Mouse (Mus musculus): ENCODE results near the gene Sbno1.
"Not testable (repeated sequence)": the region's sequence is repeated elsewhere in the genome, so short reads cannot be mapped to it uniquely, and the experiment has no call there.

Gene Sbno1

GRCm38 (mm10) chr5:124366721-124367120 lies 59.1 kb downstream of the Sbno1 start:
- DNase-seq (ENCODE audit: low spot score in 2 of 2), result no peak

GRCm38 (mm10) chr5:124365754-124366153 lies 60.0 kb downstream of the Sbno1 start:
- no peak for DNase-seq (ENCODE audit: low spot score in 2 of 2)

DNA sequence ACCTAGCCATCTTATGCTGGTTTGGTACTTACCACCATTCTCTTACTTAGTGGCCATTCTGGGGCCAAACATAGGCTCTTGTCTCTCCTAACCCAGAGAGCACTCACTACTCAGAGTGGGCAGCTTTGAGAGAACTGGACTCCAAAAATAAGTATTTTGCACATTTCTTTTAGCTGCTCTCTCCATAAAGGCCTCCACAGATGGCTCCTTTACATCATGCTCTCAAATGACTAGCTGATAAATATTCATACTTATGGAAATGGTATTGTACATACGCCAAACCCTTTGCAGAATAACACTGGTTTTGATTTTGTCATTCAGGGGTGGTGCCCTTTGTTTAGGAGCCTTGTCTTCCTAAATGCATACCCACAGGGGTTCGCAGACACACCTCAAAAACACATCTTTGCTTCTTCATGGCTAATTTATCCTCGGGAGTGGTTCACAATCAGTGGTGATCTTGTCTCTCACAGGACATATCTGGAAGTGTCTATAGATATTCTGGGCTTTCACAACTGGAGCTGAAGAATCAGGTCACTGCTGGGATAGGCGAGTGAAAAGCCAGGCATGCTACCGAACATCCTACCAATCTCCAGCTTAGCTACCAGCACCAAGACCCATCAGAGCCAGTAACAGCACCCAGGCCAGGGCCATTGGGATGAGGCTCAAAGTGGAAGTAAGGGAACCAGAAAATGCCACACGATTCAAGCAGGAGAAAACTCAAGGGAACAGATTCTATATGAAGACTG lies 61.5 kb downstream of the Sbno1 start:
- DNase-seq (ENCODE audit: low spot score in 2 of 2), result no peak

GRCm38 (mm10) chr5:124362982-124363381 lies 62.8 kb downstream of the Sbno1 start, which contains the start of gene Cdk2ap1:
Gene Cdk2ap1, minus strand, starts transcription at chr5:124363082.
- DNase-seq (ENCODE audit: low spot score in 2 of 2), result not testable (repeated sequence)

- no peak for DNase-seq (ENCODE audit: low spot score in 2 of 2)
These were observed 66.2 kb downstream of the Sbno1 start for GRCm38 (mm10) chr5:124359641-124360040.

DNA sequence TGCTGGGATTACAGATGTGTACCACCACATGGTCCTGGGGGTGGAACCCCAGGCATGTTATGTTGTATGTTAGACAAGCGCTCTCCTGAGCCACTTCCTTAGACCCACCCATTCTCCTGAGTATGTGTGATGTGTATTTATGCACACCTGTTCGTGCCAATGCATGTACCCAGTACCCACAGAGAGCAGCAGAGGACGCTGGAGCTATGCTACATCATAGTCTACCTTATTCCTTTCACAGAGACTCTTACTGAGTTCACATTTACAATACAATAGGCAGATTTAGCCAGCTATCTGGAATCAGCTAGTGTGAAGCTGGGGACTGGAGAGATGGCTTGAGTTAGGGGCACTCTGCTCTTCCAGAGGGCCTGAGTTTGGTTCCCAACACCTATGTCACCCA lies 69.1 kb downstream of the Sbno1 start:
- DNase-seq (ENCODE audit: low spot score in 2 of 2), result no peak

GRCm38 (mm10) chr5:124355425-124355959 lies 70.3 kb downstream of the Sbno1 start:
- no peak for DNase-seq (ENCODE audit: low spot score in 2 of 2)

GRCm38 (mm10) chr5:124354574-124355424 lies 71.0 kb downstream of the Sbno1 start:
- peak in 1 of 2 experiments; percentile 43 for DNase-seq (ENCODE audit: low spot score in 2 of 2)

GRCm38 (mm10) chr5:124353726-124354547 lies 71.9 kb downstream of the Sbno1 start:
- peak; percentile 44 to 74 for DNase-seq (ENCODE audit: low spot score in 2 of 2)

DNA sequence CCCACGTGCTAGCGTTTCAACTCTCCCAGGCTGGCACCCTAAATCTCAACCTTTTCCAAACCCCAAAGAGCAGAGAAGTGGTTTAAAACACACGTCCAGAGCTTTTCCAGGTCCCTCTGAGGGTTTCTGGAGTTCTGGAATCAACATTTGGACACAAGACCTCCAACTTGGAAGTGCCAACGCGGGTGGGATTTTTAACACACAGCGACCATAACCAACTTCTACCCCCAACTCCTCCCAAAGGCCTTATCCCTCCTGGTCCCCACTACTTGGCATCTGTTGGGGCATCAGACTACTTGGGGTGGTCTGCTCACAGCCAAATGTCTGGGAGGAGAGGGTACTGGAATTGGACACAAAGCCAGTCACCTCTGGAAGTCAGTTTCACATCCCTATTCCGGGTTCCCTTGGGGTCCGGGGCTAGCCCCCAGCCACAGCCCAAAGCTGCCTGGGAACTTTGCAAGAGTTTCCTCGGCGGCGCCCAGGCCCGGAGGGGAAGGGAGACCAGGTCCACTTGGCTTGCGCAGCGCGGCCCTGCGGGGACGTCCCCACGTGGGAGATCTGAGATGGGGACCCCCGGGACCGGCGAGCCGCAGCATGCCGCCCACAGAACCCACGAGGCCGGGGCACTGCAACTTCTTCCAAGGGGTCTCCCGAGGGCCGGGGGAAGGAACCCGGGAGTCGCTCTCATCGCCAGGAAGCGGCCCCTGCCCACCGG lies 72.6 kb downstream of the Sbno1 start:
- peak; percentile 61 to 66 for DNase-seq (ENCODE audit: low spot score in 2 of 2)

DNA sequence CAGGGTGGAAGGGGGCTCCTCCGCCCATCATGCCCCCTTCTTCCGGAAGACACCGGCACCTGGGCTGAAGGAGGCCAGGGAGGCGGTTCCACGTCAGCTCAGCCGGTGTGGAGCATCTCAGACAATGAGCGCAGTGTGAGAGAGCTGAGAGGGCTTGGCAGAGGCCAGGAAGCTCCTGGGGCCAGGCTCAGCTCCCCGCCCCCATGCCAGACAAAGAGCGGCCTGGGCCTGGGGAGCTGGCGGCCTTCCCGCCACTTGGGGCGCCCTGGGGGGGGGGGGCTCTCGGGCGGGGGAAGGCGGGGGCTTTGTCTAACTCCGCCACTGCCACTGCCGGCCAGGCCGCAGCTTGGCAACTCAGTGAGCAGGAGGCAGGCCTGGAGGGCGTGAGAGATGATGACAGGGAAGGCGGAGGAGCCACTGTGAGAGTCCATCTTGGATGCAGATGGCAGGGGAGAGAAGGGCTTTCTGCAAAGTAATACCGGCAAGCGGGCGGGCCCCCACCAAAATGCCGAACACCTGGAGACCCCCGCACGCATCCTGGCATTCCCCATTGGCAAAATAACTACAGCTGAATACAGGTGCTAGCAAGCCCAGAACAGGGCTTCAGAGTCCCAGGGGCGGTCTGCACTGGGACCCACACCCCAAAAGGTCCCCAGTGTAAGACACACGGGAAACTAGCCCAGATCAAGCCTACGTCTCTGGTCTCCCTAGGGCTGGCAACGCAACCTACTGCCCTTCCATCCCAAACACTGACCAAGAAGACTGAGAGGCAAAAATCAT lies 73.5 kb downstream of the Sbno1 start:
- peak; percentile 78 to 82 for DNase-seq (ENCODE audit: low spot score in 2 of 2)

GRCm38 (mm10) chr5:124351604-124352003 lies 74.2 kb downstream of the Sbno1 start:
- no peak for DNase-seq (ENCODE audit: low spot score in 2 of 2)

DNA sequence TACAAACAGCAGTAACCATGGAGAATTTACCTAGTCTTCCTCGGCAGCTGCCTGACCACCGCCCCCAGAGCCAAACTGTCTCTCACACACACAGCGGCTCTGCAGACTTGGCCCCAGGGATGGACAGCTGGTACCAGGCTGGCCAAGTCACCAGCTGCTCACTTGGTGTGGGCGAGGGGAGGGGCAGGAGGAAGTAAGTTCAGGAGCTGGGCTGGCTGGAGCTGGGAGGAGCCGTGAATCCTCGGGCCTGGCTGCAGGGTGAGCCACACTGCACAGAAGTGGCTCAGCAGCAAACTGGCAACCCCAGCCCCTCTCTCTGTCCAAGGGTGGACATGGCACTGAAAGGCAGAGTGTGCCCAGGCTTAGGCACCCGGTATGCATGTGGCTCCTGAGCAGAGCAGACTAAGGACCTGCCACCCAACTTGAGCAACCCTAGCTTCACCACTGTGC lies 74.7 kb downstream of the Sbno1 start:
- DNase-seq (ENCODE audit: low spot score in 2 of 2), result peak in 1 of 2 experiments; percentile 56

- DNase-seq (ENCODE audit: low spot score in 2 of 2), result no peak
These were observed 75.5 kb downstream of the Sbno1 start for GRCm38 (mm10) chr5:124350350-124350749.

DNA sequence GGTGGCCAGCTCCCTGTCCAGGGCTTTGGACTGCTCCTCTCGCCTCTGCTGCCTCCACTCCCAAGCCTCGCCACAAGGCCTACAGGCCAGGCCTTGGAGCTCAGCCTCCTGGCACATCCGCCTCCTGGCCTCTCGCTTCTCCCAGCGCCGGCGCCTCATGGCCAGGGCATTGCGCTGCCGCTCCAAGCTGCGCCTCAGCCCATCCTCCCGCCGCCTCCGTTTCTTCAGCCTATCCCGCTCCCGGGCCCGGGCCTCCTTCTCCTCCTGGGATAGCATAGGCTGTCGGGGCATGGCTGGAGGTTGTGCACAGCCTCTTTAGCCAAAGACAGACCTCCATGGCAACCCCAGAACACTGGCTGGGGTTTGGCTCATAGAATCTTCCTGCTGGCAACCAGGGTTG lies 76.6 kb downstream of the Sbno1 start:
- peak in 1 of 2 experiments; percentile 61 for DNase-seq (ENCODE audit: low spot score in 2 of 2)

GRCm38 (mm10) chr5:124342897-124343296 lies 82.9 kb downstream of the Sbno1 start:
- no peak for DNase-seq (ENCODE audit: low spot score in 2 of 2)

GRCm38 (mm10) chr5:124341753-124342339 lies 84.0 kb downstream of the Sbno1 start:
- DNase-seq (ENCODE audit: low spot score in 2 of 2), result not testable (repeated sequence)

- no peak for DNase-seq (ENCODE audit: low spot score in 2 of 2)
These were observed 87.0 kb downstream of the Sbno1 start for GRCm38 (mm10) chr5:124338791-124339190.

DNA sequence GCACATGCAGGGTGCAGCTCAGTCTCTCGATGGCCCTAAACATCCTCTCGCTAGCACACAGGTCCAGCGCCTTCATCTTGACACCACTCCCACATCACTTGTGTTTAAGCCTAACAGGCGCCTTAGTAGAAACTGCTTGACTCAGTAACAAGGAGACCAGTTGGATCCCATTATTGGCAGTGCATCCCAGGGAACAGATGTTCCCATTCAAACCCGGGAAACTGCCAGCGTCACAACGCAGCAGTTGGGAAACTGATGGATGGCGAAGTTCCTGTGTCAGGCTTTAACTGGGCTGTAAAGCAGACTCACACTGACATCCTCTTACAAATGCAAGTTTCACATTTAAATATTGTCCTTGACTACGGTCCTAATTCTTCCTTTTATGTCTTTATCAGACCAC lies 87.9 kb downstream of the Sbno1 start:
- no peak for DNase-seq (ENCODE audit: low spot score in 2 of 2)

DNA sequence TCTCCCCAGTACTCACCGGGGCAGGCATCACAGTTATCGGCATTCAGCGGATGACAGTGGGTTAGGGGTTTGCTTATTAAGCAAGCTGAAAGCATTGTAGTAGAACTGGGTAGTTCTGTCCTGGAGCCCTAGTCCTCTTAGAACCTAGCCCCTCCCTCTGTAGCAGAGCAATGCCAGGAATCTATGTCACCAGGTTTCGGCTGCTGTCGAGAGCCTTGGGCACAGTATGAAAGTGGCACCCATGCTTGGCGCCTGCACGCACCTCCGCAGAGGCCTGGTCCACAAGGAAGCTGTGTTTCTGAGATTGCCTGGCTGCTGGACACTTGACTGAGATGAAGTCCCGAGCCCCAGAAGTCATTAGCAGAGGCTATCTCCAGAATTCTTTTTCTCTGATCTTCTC lies 88.7 kb downstream of the Sbno1 start:
- no peak for DNase-seq (ENCODE audit: low spot score in 2 of 2)

Data from urinary bladder, postnatal 4 days (tissue).